Mouse (Mus musculus) midbrain, embryonic 11.5 days (tissue): ENCODE measurements at regions not wholly inside any gene's neighbourhood (a gene's known extent, or its start where the extent isn't known, plus 50 kb on each side); places are given as distances from the start of the nearest gene placed in this dataset.

Source experiments
- ATAC-seq: fragments of 200-750 bp; cut with Nextera tagmentation; 2 replicates; pipeline ENCODE4 v1.8.0; 2017; ENCODE audit warnings: moderate TSS enrichment, moderate library complexity; ENCODE audit not compliant: low FRiP score
- DNase-seq: peaks from one replicate; pipeline ENCODE4 v3.0.0; 2015; ENCODE audit warnings: low spot score; ENCODE audit errors: missing footprints
- H3K27ac ChIP-seq: fragments of 300-500 bp; sonication (generic); 2 replicates; pipeline ENCODE4 v1.5.1; 2014; ENCODE audit warnings: low read depth, low read length
- H3K27me3 ChIP-seq: fragments of 300-500 bp; sonication (generic); 2 replicates; pipeline ENCODE4 v1.6.1; 2014; ENCODE audit warnings: mild to moderate bottlenecking, low read length, moderate library complexity, mixed read lengths; ENCODE audit not compliant: control insufficient read depth, insufficient read depth
- H3K36me3 ChIP-seq: fragments of 300-500 bp; sonication (generic); 2 replicates; pipeline ENCODE4 v1.6.1; 2014; ENCODE audit warnings: mild to moderate bottlenecking, low read length, moderate library complexity, mixed read lengths; ENCODE audit not compliant: control insufficient read depth, insufficient read depth
- H3K4me1 ChIP-seq: fragments of 300-500 bp; sonication (generic); 2 replicates; pipeline ENCODE4 v1.6.1; 2014; ENCODE audit warnings: low read length; ENCODE audit not compliant: control insufficient read depth, insufficient read depth
- H3K4me2 ChIP-seq: fragments of 300-500 bp; sonication (generic); 2 replicates; pipeline ENCODE4 v1.6.1; 2014; ENCODE audit warnings: mild to moderate bottlenecking, moderate library complexity
- H3K4me3 ChIP-seq: fragments of 300-500 bp; sonication (generic); 2 replicates; pipeline ENCODE4 v1.5.1; 2014; ENCODE audit warnings: low read depth, low read length
- H3K9ac ChIP-seq: fragments of 300-500 bp; sonication (generic); 2 replicates; pipeline ENCODE4 v1.6.1; 2014; ENCODE audit warnings: low read length
- H3K9me3 ChIP-seq: fragments of 300-500 bp; sonication (generic); 2 replicates; pipeline ENCODE4 v1.6.1; 2016; ENCODE audit warnings: low read length; ENCODE audit not compliant: control insufficient read depth
- WGBS: fragments of 180-500 bp; shearing (Covaris S2); extraction: QIAGEN DNeasy Blood & Tissue Kit; methylation state at CpG from one replicate; pipeline ENCODE4 v1.1.7; 2014; 5-methylcytosine and 5-hydroxymethylcytosine counted together

GRCm38 (mm10) chr12:56404833-56405232 lies 59.1 kb upstream of the Mbip start:
- H3K4me1 ChIP-seq, result no peaks in the 10 kb centered on the region
- peak; percentile 97 for DNase-seq
- H3K4me3 ChIP-seq, result no peak overlapping the region
- no peaks in the 10 kb centered on the region for H3K36me3 ChIP-seq
- no peak overlapping the region for H3K9ac ChIP-seq
- H3K4me2 ChIP-seq, result no peak overlapping the region
- H3K27ac ChIP-seq, result no peak overlapping the region
- H3K27me3 ChIP-seq, result no peaks in the 10 kb centered on the region
- WGBS, result 42% methylated on average over 4 of the region's 4 CpGs
- peak; percentile 48; the same call in 1 of the 2 replicates for ATAC-seq
- no peaks in the 10 kb centered on the region for H3K9me3 ChIP-seq

GRCm38 (mm10) chr12:56404262-56404661 lies 58.6 kb upstream of the Mbip start:
- DNase-seq, result peak; percentile 56
- H3K36me3 ChIP-seq, result no peaks in the 10 kb centered on the region
- no peaks in the 10 kb centered on the region for H3K4me1 ChIP-seq
- H3K9me3 ChIP-seq, result no peaks in the 10 kb centered on the region
- H3K27ac ChIP-seq, result no peak overlapping the region
- WGBS, result 87% methylated on average over 2 of the region's 2 CpGs
- no peak for ATAC-seq
- H3K27me3 ChIP-seq, result no peaks in the 10 kb centered on the region
- H3K4me3 ChIP-seq, result no peak overlapping the region
- no peak overlapping the region for H3K4me2 ChIP-seq
- no peak overlapping the region for H3K9ac ChIP-seq

GRCm38 (mm10) chr12:56403626-56404025 lies 57.9 kb upstream of the Mbip start:
- no peak for ATAC-seq
- Histone ChIP-seq H3K4me3 (no peak overlapping the region), H3K4me1 (no peaks in the 10 kb centered on the region), H3K9me3 (no peaks in the 10 kb centered on the region), H3K4me2 (no peak overlapping the region), H3K27me3 (no peaks in the 10 kb centered on the region), H3K36me3 (no peaks in the 10 kb centered on the region), H3K9ac (no peak overlapping the region), H3K27ac (no peak overlapping the region)
- WGBS, result 74% methylated on average over 6 of the region's 6 CpGs
- DNase-seq, result peak; percentile 69

GRCm38 (mm10) chr12:56402844-56403243 lies 57.1 kb upstream of the Mbip start:
- no peaks in the 10 kb centered on the region for H3K27me3 ChIP-seq
- H3K36me3 ChIP-seq, result no peaks in the 10 kb centered on the region
- DNase-seq (peak; percentile 79), ATAC-seq (no peak)
- WGBS, result 32% methylated on average over 6 of the region's 6 CpGs
- no peaks in the 10 kb centered on the region; the same call in 1 of the 2 replicates for H3K9me3 ChIP-seq
- no peak overlapping the region for H3K27ac ChIP-seq
- no peaks in the 10 kb centered on the region for H3K4me1 ChIP-seq
- no peak overlapping the region for H3K9ac ChIP-seq
- H3K4me2 ChIP-seq, result no peak overlapping the region
- H3K4me3 ChIP-seq, result no peak overlapping the region

- WGBS, result 66% methylated on average over 7 of the region's 7 CpGs
- peak; percentile 78 for DNase-seq
- ATAC-seq, result no peak
Measured at GRCm38 (mm10) chr12:56402137-56402536, 56.4 kb upstream of the Mbip start.

More at GRCm38 (mm10) chr12:56402137-56402536, 56.4 kb upstream of the Mbip start:
- no peak overlapping the region for H3K27ac ChIP-seq
- no peaks in the 10 kb centered on the region for H3K27me3 ChIP-seq
- no peak overlapping the region for H3K9ac ChIP-seq
- no peak overlapping the region for H3K4me2 ChIP-seq
- H3K4me3 ChIP-seq, result no peak overlapping the region
- H3K9me3 ChIP-seq, result no peaks in the 10 kb centered on the region; the same call in 1 of the 2 replicates
- H3K36me3 ChIP-seq, result no peaks in the 10 kb centered on the region
- H3K4me1 ChIP-seq, result no peaks in the 10 kb centered on the region
